Mouse (Mus musculus): ENCODE data around the gene Plgrkt.
A peak's percentile ranks its signal among the peaks of the same experiment; 100 is the strongest.

GRCm38 (mm10) chr19:29308832-29309231, 58.4 kb downstream of the Plgrkt start:
- peak; percentile 10; the same call in 1 of the 2 replicates for TF ChIP-seq CTCF (IDR thresholded peaks at IDR 0.05)
- TF ChIP-seq EP300 (IDR thresholded peaks at IDR 0.05) = no peak

Data from lung, postnatal 0 days (tissue).